Mouse (Mus musculus) mesoderm, embryonic 11.5 days (tissue): Measurements from ENCODE around the gene Uba52.

Source experiments
- DNase-seq: peaks from one replicate; pipeline ENCODE4 v3.0.0-alpha.2; 2012; ENCODE audit warnings: low read depth, low spot score

Uba52 gene

GRCm38 (mm10) chr8:70486191-70486681 is 24.4 kb downstream of the Uba52 start:
- no peak for DNase-seq

GRCm38 (mm10) chr8:70482943-70483342 is 27.7 kb downstream of the Uba52 start:
- DNase-seq = no peak

GRCm38 (mm10) chr8:70481908-70482307 is 28.7 kb downstream of the Uba52 start:
- no peak for DNase-seq

GRCm38 (mm10) chr8:70477269-70477982 is 33.2 kb downstream of the Uba52 start:
- DNase-seq = no peak

- DNase-seq = peak; percentile 93
Measured at GRCm38 (mm10) chr8:70476333-70477268, 34.0 kb downstream of the Uba52 start, which contains the start of gene Klhl26. TSS of gene Klhl26 (minus strand) at chr8:70476968.

- DNase-seq = no peak
Measured at GRCm38 (mm10) chr8:70471856-70472255, 38.7 kb downstream of the Uba52 start.

- no peak for DNase-seq
Measured at GRCm38 (mm10) chr8:70469938-70470337, 40.7 kb downstream of the Uba52 start.

- DNase-seq = no peak
Measured at GRCm38 (mm10) chr8:70469295-70469916, 41.2 kb downstream of the Uba52 start.

- no peak for DNase-seq
Measured at GRCm38 (mm10) chr8:70468733-70469132, 41.9 kb downstream of the Uba52 start.

GRCm38 (mm10) chr8:70467907-70468306 is 42.7 kb downstream of the Uba52 start:
- no peak for DNase-seq

- peak; percentile 7 for DNase-seq
Measured at GRCm38 (mm10) chr8:70467229-70467725, 43.3 kb downstream of the Uba52 start.

GRCm38 (mm10) chr8:70466771-70467170 is 43.8 kb downstream of the Uba52 start:
- no peak for DNase-seq

GRCm38 (mm10) chr8:70466305-70466704 is 44.3 kb downstream of the Uba52 start:
- DNase-seq = no peak

- no peak for DNase-seq
Measured at GRCm38 (mm10) chr8:70465701-70466100, 44.9 kb downstream of the Uba52 start.

GRCm38 (mm10) chr8:70464162-70464561 is 46.4 kb downstream of the Uba52 start:
- no peak for DNase-seq

- DNase-seq = no peak
Measured at GRCm38 (mm10) chr8:70463306-70463705, 47.3 kb downstream of the Uba52 start.

GRCm38 (mm10) chr8:70462516-70462813 is 48.1 kb downstream of the Uba52 start:
- DNase-seq = no peak

- DNase-seq = no peak
Measured at GRCm38 (mm10) chr8:70461765-70462515, 48.7 kb downstream of the Uba52 start.

- DNase-seq = no peak
Measured at GRCm38 (mm10) chr8:70460606-70461005, 50.0 kb downstream of the Uba52 start.

GRCm38 (mm10) chr8:70460199-70460598 is 50.4 kb downstream of the Uba52 start:
- no peak for DNase-seq

GRCm38 (mm10) chr8:70459636-70460035 is 51.0 kb downstream of the Uba52 start:
- no peak for DNase-seq
